Mouse (Mus musculus) A20 (cell line): ENCODE measurements around the gene Zfp868.
"Not testable (repeated sequence)": the region's sequence is repeated elsewhere in the genome, so short reads cannot be mapped to it uniquely, and the experiment has no call there.

ENCODE experiments used
- DNase-seq: peaks from one replicate; pipeline ENCODE4 v3.0.0-alpha.2; 2011; ENCODE audit warnings: low read depth, low spot score

Gene Zfp868

DNA sequence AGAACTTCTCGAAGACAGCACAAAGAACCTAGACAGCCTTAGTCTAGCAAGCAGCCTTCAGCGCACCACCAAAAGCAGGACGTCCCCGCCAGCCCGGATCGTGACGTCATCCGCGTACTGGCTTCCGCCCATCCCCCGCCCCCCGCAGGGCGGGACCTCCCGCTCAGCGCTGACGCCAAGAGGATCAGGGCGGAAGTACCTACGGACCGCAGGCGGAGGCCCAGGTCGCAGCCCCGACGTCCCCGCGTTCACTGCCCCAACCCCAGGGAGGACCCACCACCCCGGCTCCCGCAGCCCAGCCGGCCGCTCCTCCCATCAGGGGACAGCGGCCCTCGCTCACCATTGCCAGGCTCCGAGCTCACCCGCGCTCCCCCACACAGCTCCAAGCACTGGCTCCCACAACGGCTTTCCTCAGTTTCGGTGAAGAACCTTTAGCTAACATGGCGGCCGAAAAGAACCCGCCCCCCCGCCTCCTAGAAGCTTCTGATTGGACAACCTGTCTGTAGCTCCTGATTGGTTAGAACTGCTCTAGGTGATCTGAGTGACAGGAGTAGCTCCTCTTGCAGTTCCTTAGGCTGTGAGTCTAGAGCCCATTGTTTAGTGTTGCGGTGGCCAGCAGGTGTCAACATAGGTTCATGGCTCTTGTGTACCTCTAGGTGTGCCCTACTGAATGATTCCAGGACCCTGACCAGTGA is at the start of gene Zfp868:
Gene Zfp868 (minus strand): TSS at position 454 of the 695 bp plus-strand sequence.
- DNase-seq = peak; percentile 100

DNA sequence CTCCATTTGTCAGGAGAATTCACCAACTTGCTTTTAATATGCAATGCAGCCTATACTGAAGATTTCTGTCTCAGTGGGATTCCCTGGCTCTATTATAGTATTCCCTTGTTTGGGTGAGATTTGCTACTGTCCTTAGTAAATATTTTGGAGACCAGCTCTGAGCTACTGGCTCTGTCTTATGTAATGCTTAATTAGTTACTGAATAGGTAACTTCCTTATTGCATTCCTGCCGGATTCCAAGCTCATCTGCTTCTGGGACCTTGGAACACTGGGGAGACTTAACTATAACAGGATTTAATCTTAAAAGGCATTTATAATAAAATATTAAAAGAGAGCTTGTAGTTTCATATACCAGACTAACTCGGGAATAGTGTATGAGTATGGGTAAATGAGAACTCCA is 39.7 kb upstream of the Zfp868 start:
- DNase-seq = not testable (repeated sequence)

DNA sequence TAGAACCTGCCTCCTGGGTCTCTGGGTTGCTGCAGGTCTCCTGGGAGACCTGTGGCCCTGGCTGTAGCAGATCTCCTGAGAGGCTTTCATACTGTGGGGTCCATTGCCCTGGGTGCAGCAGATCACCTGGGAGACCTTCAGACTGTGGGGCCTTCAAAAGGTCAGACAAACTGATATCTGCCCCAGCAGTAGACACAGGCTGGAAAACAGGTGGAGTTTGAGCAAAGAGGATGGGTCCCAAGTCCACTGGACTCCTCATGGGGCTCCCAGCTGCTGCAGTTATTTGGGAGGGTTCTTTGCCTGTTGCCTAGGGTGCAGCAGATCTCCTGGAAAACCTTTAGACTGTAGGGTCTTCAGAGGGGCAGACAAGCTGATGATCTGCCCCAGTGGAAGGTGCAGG is 35.9 kb upstream of the Zfp868 start:
- no peak for DNase-seq

DNA sequence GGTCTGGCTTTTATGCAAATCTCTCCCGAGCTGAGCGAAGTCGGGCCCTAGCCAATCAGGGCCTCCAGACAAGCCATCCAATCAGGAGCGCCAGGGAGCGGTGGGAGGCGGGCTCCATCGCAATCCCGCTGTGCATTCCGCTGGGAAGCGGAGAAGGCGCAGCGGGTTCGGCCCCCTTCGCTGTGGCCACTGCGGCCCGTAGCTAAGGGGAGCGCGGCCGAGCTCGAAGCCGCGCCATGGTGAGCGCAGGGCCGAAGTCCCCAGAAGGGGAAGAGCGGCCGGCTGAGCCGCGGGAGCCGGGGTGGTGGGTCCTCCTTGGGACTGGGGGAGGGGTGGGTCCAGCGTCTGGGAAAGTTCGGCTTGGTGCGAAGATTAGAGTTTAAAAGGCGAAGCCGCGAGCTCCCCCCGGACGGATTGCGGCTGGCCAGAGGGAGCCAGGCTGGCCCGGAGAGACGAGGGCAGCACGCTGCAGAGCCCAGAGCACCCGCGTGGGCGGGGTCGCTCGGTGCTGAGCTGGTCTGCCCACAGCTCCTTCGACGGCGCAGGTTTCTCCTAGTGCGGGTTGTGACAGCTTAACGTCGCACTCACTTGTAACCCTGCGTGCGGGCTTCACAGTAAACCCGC is 29.1 kb upstream of the Zfp868 start, which contains the start of gene Zfp964:
Gene Zfp964 (plus strand): TSS at position 122 of the 624 bp plus-strand sequence.
- peak; percentile 95 for DNase-seq

DNA sequence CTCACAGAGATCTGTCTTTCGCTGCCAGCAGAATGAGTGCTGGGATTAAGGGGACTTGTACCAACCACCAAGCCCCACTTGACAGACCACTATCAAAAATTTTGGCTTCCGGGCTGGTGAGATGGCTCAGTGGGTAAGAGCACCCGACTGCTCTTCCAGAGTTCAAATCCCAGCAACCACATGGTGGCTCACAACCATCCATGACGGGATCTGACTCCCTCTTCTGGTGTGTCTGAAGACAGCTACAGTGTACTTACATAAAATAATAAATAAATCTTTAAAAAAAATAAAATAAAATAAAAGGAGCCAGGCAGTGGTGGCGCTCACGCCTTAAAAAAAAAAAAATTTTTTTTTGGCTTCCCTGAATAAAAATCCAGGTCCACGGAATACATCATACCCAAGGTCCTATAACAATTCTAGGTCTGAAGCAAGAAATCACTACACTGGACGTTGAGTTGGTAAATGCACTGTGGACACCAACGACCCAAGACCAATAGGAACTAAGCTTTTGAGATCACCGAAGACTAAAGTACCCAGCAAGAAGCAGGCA is 28.5 kb upstream of the Zfp868 start:
- DNase-seq = peak; percentile 41

DNA sequence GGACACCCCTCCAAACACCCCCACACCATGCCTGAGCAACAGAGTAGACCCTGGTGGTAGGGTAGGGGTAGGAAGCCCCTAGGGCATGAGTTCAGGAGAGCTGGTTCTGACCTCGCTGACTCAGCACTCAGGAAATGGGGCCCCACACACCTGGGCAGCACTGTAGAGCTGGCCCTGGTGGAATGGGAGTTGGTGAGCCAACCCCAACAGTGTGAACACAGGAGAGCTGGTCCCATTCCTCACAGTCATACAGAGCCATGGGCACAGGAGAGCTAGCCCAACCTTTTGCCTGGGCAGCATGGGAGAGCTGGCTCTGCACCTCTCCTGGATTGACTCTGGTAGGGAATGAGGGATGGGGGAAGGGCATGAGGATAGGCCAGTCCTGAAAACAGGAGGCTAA is 7.3 kb downstream of the Zfp868 start:
- no peak for DNase-seq

DNA sequence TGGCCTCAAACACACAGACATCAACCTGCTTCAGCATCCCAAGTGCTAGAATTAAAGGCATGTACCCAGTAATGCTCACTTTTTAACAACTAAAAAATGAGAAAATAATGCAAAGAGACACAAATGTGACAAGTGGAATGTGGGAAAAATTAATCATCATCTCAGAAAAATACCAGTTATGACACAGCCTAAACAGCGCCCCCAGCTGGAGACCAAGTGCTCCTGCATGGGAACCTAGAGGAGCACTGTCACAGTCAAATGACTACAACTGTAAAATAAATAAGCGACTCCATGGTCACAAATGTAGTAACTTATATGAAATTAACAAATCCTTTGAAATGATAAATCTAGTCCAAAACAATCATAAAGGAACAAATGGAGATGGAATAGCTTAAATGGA is 10.7 kb downstream of the Zfp868 start:
- no peak for DNase-seq

DNA sequence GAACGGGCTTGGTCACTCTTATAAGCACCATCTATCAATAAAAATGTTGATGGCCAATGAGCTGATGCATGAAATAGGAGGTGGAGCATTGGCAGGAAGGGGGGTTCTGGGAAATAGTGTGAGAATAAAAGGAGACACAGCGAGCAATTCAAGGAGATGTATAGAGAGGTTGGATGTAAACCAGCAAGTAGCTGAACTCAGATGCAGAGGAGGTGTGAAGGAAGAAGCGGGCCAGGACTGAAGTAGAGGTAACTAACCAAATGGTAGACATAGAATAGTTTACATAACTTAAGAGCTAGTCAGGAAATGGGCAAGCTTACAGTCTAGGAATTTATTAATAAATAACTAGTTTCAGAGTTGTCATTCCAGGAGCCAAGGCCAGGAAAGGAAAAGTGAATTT is 27.8 kb downstream of the Zfp868 start:
- not testable (repeated sequence) for DNase-seq

DNA sequence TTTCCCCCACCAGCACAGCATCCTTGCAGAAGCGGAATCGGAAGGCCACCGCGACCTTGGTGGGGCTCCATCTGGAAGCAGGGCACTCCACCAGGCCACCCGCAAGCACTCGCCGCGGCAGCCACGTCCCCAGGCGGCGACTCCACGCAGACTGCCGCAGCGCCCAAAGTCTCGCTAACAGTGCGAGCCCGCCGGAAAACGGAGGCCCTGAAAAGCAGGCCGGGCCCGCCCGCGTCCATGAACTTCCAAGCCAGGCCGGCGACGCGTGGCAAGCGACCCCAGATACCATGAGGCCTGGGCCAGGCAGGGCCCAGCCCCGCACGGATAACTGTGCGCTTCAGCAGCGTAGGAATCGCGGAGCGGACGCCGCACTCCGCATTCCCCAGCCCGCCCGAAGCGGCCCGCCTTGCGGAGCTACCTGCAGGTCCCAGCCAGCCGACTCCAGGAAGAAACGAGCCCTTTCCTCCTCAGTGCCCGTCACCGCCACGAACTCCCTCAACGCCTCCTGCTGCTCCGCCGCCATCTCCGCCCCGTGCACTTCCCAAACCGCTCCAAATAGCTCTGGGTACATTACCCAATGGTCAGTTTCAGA is 40.6 kb downstream of the Zfp868 start:
- DNase-seq = peak; percentile 43

DNA sequence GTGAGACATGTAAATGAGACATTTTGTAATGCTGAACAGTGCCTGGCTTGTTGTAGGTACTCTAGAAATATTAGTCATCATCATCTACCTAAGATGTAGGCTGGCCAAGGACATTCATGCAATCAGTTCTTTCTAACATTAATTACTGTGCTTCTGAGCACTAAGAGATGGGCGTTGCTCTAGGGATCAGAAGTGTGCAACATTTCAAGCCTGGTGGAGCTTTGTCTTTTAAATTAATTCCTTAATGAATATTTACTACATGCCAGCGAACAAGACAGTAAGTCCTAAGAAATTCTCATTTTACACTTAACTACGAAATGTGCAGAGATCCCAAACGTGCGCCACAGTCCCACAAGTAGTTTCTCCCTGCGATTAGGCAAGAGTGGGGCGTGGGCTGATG is 41.1 kb downstream of the Zfp868 start:
- not testable (repeated sequence) for DNase-seq
